Mouse (Mus musculus) ES-E14 (cell line): ENCODE measurements around the gene Fcgr1.
A peak's percentile ranks its signal among the peaks of the same experiment; 100 is the strongest.

ENCODE experiments used
- HCFC1 ChIP-seq: IDR thresholded peaks from 2 replicates; pipeline ENCODE4 v1.6.1; 2012; ENCODE audit warnings: low read length, inconsistent platforms, borderline replicate concordance; ENCODE audit not compliant: insufficient read depth
- MAFK ChIP-seq: IDR thresholded peaks from 2 replicates; pipeline ENCODE4 v1.6.1; 2014; ENCODE audit warnings: mild to moderate bottlenecking, low read depth, low read length, inconsistent platforms; ENCODE audit not compliant: insufficient read depth
- ZC3H11A ChIP-seq: IDR thresholded peaks from 2 replicates; pipeline ENCODE4 v1.6.1; 2012; ENCODE audit warnings: low read depth, mild to moderate bottlenecking, inconsistent platforms, low read length, borderline replicate concordance
- ZNF384 ChIP-seq: IDR thresholded peaks from 2 replicates; pipeline ENCODE4 v1.6.1; 2012; ENCODE audit warnings: low read depth, low read length, inconsistent platforms

DNA sequence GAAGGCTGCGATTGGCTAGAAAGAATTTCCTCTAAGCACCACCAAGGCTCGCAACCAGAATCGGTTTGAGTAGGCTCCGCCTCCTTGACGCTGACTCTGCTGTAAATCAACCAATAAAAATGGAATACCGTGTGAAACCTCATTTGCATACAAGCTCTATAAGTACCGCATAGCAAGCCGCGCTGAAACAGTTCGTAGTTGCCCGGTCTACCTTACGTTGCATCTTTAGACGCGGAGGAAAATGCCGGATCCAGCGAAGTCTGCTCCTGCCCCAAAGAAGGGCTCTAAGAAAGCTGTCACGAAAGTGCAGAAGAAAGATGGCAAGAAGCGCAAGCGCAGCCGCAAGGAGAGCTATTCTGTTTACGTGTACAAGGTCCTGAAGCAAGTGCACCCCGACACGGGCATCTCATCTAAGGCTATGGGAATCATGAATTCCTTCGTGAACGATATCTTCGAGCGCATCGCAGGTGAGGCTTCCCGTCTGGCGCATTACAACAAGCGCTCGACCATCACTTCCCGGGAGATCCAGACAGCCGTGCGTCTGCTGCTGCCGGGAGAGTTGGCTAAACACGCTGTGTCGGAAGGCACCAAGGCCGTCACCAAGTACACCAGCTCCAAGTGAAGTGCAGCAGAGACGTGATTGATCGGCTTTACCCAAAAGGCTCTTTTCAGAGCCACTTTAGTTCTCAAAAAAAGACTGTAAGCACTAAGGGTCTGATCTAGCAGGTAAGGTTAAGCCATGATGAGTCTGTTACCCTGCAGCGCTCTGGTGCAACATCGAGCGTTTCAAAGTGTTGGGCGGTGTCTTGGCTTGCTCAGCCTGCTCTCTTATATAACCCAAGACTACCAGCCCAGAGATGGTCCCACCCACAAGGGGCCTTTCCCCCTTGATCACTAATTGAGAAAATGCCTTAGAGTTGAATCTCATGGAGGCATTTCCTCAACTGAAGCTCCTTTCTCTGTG is 24.0 kb downstream of the Fcgr1 start, which contains the start of gene Hist2h2bb:
- peak; percentile 82 for TF ChIP-seq MAFK
- TF ChIP-seq ZNF384 = no peak
- no peak for TF ChIP-seq ZC3H11A
- peak; percentile 54; the same call in 1 of the 2 replicates for TF ChIP-seq HCFC1
